Mouse (Mus musculus) ovary, postnatal 10 days (tissue): ENCODE measurements around the gene Aatf.

Experiments used
- DNase-seq: peaks from one replicate; pipeline ENCODE4 v3.0.0; 2022; ENCODE audit warnings: low spot score

Aatf gene

DNA sequence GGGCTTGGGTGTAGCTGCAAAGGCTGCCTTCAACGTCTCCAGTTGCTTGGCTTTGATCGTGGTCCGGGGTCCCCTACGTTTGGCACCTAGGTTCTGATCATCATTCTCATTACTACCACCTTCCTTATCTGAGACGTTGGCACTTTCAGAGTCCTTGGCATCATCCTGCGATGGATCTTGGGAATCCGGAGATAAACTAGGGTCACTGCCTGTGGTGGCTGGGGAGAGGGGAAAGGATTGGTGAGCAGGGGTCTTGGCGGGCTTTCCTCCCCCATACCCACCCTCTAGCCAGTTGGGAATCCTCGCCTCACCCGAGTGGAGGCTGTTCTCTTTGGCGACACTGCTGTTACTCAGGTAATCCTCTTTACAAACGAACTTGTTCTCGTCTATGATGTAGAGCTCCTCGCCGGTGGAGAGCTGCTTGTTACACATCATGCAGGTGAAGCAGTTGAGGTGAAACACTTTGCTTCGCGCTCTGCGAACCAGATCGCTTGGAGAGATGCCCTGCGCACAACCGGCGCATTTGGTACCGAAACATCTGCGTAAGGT is 8.5 kb upstream of the Aatf start:
- no peak for DNase-seq

DNA sequence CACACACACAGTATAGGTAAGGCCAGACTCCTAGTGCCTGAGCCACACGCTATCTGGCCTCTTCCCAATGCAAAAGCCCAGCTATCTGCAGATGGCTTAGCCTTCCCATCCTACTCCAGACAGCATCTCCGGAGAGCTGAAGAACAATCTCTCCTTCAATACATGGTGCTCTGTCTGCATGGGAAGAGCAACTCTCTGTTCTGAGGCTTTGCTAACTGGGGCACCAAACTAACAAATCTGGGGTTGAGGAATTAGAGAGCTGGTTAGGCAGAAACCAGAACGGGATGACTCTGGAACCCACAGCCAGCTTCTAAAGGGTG is 7.7 kb upstream of the Aatf start:
- no peak for DNase-seq

DNA sequence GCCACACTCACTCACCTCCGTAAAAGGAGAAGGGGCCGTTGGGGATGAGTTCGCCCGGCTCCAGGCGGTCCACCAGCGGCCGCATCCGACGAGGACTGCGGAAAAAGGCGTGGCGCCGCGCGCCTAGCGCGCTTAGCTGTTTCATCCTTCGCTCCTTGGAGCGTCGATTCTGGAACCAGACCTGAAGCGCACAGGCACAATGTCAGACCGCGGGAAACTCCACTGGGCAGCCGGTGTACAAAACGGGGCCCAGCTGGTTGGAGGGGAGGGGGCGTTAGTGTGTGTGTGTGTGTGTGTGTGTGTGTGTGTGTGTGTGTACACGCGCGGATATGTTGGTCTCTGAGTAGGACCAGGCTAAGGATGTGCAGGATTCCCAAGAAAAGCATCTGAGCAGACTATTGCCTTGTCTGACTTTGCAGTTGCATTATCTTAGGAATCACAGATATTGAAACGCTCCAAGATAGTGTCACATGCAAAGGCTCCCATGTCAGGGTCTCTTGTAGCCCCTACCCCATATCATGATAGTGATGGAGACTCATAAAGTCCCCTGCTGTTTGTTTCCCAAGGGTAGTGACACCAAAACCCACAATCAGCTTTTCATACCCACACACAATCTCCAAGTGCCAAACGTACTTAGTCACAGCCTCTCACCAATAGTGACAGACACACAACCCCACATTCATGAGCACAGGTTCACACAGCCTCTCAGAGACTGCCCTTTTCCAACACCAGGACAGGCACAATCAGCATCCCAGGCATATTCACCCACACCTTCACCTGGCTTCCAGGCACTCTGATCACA is 7.1 kb upstream of the Aatf start:
- no peak for DNase-seq

DNA sequence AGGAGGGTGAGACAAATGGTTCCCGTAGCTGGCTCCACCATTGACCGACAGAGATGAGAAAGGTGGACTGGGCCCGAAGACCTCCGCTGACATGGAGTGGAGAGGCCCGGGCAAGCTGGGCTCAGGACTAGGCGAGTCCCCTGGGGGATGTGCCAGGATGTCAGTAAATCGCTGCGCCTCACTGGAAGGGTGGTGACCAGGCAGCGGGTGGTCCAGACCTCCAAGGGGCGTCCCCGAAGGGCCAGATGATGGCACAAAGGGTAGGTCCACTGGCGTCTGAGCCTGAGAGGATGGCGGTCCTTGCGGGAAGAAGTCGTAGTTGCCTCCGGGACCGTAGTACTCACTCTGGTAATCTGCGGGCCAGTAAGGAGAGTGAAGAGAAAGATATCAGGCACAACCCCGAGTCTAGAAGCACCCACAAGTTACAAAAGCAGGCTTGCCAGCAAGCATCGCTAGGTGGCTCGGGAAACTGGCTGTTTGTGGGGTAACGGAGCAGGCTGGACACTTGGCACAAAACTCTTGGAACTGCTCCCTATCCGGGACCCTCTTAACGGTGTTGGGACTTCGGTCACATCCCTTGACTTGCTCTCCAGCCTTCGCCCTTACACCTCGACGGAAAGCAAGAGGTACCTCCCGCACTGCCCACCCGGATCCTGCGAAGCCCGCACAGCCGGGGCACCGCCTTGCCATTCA is 6.4 kb upstream of the Aatf start:
- DNase-seq = no peak

DNA sequence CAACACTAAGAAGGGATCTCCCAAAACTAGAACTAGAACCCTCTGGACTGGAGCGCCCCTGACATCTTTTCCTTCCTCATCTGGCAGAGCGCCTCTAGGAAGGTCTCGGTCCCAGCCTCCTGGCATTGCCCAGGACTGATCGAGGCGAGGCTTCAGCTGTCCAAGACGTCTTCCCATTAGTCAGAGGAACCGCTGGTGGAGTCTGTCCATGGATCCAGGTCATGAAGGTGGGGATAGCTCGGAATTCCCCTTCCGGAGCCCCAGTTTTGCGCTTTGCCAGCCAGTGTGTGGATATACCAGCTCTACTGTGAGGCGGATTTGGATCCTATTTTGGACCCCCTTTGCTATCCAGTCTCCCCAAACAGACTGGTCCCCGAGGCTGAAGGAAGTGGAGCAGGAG is 5.7 kb upstream of the Aatf start:
- DNase-seq = no peak

DNA sequence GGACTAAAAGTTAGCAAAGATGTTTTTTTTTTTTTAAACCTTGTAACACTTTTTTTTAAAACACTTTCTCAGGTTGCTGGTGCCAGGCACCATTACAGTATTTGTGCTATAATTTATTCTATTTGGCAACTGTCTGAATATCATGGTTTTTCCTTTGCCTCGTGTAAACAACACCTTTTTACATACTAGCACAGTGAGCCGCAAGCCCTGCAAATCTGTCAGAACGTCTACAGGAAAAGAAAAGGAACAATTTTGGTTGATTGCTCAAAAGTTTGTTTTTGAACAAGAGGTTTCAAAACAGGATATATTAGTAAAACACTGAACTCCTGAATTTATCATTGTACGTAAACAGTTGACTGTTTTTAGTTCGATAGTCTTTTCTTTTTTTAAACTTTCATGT is 4.9 kb upstream of the Aatf start:
- no peak for DNase-seq

DNA sequence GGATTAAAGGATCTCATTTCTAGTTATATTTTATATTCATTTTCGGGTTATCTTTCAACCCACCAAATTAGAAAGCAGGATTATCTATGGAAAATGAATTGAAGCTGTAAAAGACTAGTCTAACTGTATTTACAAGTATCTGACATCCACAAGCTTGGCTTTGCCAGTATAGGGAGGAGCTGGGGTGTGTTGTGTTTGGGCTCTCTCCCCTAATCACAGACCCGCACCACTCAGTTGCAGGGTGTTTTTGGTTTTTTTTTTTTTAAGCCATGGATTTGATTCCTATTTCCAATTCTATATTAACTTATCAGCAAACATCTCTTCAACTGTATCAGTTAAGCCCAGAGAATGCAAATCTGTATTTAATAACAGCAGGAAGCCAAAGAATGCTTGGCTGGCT is 4.1 kb upstream of the Aatf start:
- DNase-seq = no peak

DNA sequence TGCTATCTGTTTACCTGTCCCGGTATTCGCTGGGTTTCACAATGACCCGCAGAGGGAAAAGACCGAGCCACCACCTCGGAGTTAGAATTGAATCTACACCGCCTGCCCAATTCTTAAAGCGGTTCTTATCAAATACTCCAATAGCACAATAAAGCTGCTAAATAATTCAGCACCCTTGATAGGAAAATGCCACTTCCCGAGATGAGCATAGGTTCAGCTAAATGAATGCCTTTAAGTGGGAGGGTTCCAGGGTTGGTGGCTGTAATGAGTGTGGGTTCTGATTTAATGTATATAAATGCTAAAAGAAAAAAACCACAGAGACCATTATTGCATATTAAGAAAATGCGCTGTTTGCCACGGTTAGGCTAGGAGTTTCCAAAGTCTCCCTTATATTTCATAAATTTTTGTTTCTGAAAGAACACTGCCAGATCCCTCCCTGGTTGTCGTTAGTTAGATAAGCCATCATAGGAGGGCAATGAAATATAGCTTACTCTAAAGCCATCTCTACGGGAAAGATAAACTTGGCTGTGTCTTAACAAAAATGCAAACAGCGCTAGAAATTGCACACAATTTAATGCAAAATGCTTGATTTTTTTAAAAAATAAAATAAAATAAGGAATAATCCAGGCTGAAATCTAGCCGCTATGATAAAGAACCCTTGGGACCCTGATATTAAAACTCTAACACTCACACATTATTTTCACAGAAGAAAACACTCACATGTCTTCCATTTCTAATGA is 3.3 kb upstream of the Aatf start:
- DNase-seq = no peak

DNA sequence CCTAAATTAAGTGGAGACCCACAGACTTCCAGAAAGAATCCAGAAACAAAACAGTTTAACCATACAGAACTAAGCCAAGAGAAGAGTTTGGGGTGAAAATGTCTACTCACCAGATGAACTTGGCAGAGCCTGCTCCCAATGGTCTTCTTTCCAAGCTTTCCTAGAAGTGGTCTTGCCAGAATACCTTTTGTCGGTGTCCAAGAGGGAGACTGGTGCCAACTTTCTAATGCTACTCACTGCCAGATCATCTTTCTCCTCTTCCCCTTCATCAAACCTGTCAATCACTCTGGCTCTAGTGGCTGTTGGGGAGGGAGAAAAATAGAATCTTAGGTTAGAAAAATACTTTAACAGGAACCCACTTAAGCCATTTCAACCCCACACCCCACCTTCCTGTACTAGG is 1.3 kb downstream of the Aatf start:
- DNase-seq = no peak

DNA sequence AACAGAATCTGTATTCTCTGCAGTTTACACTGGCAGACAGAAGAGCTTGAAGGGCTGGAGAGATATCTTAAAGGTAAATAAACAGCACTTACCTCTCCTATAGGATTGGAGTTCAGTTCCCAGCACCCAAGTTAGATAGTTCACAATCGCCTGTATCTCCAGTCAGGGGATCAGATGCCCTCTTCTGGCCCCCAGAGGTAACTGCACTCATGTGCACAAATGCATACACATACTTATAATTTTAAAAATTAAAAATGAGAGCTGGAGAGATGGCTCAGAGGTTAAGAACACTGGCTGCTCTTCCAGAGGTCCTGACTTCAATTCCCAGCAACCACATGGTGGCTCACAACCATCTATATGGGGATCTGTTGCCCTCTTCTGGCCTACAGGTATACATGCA is 9.0 kb downstream of the Aatf start:
- DNase-seq = no peak

DNA sequence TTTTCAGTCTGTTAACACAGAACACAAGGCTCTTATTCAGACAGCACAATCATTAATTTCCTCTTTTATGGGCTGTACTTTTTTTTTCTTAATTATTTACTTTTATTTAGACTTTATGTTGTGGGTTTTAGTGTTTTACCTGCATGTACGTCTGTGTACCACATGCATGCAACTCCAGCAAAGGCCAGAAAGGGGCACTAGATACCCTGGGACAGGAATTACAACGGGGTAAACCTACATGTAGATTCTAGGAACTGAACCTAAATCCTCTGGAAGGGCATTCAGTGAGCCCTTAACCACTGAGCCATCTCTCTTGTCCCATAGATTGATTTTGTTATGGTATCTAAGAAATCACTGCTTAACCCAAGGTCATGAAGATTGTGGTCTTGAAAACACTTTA is 15.4 kb downstream of the Aatf start:
- no peak for DNase-seq

DNA sequence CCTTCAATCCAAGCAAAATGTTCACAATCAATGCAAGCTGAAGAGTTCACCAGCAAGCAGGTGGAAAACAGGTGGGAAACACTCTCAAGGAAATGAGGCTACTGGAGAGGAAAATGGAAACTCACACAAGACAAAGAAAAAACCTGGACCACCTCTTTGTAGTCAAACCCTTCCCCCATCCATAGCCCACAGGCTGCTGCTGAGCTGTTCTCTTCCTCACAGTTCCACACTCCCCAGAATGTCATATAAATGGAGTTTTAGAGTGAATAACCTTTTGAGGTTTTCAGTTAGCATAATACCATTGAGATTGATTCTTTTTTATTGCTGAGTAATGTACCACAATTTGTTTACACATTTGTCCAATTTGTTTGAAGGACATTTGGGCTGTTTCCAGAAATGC is 16.4 kb downstream of the Aatf start:
- DNase-seq = no peak

DNA sequence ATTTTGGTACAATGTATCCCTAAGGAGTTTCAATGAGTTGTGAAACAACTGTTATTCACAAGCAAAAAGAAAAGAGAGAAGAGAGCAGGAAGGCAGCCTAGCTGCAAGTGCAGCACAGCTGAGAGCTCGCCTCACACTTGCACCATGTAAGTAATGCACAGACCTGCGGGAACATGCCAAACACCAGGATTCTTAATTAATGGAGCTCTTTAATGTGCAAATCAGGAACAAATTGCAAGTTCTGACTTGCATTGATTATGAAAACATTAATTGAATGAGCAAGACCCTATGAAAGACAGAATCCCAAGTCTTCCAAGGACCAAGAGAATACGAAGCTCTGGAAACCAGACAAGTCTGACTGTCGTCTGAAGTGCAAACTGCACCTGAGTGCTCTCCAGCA is 17.5 kb downstream of the Aatf start:
- no peak for DNase-seq

DNA sequence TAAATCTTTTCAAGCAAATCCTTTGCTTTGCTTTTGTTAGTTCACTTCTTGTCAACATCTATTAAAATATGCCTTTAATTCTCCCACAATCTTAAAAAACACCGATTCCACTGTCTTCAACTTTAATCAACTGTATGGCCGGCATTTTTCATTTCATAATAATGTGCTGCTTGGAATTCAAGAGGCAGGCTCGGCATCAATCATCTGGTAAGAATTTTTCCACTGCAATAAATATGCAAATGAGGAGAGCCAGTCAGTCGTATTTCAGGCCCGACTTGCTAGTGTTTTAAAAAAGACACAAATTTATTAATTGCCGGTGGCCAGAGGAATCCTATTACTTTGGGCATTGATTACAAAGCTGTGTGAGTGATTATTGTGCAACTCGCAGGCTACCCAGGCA is 31.7 kb downstream of the Aatf start:
- no peak for DNase-seq

DNA sequence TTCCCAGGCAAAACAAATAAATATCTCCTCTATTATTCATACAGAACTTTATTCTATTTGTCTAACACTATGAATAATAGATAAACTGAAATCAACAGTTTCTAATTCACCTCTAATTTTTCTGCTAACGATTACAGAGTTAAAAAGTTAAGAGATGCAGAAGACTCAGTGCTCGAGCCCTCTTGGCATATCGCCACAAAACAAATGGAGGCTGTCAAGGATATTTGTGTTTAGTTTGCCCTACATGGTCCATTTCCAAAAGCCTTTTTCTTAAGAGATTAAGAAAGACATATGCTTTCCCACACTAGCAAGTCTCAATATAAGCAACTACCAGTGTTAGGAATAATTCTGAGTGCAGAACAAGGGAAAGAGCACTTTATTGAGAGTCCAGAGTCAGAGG is 32.9 kb downstream of the Aatf start:
- no peak for DNase-seq

DNA sequence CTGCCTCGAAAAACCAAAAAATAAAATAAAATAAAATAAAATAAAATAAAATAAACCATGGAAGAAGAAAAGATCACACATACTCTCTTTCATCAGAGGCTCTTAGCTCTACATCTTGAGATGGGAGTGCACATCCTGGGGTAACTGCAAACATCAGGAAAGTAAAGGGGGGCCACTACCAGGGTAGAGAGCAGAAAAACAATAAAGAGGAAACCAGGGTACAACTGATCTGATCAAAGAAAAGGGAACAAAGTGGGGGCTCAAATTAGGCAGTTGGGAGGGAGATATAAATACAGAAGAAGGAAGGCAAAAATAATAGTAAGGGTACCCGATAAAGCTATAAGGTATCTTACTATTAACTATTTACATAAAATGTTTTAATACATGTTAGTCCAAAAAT is 36.7 kb downstream of the Aatf start:
- no peak for DNase-seq

DNA sequence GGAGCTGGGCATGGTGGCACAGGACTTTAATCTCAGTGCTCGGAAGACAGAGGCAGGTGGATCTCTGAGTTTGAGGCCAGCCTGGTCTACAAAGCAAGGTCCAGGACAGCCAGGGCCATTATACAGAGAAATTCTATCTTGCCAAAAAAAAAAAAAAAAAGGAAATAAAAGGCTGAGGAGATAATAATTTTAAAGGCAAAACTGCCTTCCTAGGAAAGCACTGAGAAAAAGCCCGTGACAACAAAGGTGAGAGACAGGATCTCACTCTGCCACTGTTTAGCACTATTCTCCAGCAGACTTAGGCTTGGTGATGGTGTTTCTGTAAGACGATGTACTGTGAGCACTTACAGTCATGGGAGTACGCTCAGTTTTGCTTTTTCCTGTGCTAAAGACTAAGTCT is 37.3 kb downstream of the Aatf start:
- no peak for DNase-seq

DNA sequence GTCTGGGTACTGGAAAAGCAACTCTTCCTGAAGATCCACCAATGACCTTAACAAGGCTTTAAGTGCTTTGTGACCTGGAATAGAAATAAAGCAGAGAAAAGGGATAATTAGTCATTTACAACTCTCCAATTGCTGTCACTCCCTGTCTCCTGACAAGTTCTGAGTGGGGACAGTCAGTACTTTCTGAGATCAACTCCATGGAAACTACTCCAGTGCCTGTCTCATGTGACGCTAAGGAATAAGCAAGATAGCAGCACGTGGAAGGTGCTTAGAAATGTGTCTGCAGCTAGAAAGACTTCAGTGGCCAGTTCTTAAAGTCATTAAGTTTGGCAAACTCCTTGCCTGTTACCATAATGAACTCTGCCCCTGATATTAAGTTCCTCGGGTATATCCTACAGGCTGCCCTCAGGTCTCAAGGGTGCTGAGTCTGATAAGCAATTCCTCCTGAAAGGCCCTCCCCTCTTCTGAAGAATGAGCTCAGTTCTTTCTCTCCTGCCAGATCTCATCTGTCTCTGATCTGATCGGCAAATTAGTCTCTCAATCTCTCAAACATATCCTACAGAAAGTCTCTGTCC is 40.1 kb downstream of the Aatf start:
- no peak for DNase-seq

DNA sequence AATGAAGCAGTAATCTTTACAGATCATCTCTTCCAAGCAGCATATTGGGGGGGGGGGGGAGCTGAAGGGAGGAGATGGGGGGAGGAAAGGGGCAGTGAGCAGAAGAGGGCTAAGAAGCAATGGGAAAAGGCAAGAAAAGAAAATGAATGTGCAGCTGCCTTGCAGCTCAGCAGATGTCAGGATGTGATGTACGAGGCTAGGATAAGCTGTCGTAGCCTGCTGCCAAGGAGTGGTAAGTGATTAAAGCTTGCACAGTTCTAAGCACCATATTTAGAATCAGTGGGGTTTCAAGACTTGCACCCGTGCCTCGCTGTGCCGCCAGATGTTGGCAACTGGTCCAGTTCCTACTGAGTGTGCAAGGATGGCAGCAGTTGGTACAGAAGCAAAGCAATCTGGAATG is 48.8 kb downstream of the Aatf start:
- DNase-seq = no peak

DNA sequence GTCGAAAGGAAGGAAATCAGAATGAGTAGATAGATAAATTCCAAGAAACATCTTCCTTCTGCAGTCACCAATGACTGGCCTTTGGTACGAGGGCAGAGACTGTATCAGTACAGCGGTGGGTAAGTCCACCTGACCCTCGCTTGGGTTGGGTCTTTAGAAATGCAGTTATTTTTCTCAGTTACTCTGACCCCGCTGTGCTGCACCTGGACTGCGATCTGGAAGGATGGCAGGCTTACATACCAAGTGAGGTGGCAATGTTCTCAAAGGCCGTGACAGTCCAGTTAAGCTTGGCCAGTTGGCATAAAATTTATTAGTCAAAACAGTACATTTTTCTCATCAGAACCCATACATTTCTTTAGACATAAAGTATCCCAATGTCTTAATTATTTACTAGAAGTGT is 59.4 kb downstream of the Aatf start:
- DNase-seq = no peak

DNA sequence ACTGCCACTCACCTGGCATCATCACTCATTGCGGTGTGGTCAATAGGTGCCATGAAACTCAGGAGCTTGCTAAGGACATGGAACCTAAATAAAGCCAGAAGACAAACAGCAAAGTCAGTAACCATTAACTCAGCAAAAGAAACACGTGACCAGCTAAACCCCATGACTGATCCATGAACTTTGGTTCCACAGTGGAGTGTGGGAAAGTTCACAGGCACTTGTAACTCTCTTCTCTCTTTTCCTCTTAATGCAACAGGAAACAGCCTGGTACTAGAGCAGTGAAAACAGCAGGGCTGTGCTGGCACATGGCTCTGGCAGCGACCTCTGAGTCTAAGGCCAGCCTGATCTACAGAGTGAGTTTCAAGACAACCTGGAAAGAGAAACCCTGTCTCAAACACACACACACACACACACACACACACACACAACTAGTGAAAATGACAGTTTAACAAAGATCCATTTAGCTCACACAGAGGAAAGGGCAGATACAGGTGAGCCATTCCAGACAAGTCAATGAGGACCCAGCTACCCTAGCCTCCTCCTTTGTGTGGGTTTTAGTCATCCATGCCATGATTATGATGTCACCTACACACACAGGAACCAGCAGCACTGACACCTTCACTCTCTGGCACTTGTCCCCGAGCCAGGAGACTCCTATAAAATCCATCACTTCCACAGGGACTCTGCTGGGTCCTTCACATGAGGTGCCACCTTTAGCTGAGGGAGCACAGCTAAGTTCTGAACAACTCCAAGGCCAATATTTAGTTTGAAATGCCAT is 70.6 kb downstream of the Aatf start:
- DNase-seq = no peak

DNA sequence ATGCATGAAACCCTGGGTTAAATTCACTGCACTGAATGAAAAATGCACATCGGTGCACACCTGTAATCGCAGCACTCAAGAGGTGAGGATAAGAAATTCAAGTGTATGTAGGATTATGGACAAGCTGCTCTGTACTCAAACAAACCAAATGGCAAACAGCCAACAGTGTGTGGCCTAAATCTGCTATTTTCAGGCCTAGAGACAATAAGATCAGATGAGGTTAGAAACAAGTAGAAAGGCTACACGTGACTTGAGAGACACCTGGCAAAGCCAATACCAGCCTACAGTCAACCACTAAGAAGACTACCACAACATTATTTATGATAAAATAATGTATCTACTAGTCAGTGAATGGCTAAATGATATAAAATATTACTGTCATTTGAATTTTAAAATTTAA is 72.9 kb downstream of the Aatf start:
- DNase-seq = no peak
